In genomic region chr3:69214566-69214965, GRCm38 (mm10) we compare ENCODE assay signal across 22 mouse cellular contexts. TPM values are rescaled to one million over a fixed set of nuclear protein-coding genes. Genes with fewer than 3 reads are reported as not detected.
"Had no signal": no experiment of that assay in that cellular context is flagged by ENCODE, and none has a peak within 500 bp of the region (broad histone marks: within the 10 kb centered on the region; RNA-seq: fewer than 3 reads in every experiment).

No protein-coding gene starts in this region.

- DNase-seq: lung, adult 18-20 months; lung, embryonic 14.5 days; lung, postnatal 10 days; lung, postnatal 4 days; retina, postnatal 1 day; right cerebral cortex, adult 18-20 months; right cerebral cortex, postnatal 25 days; right cerebral cortex, postnatal 4 days; spleen, adult 18-20 months; thymus, adult 2 months; thymus, postnatal 25 days had no signal

- H3K4me1 ChIP-seq: midbrain, embryonic 10.5 days; midbrain, embryonic 13.5 days; midbrain, embryonic 15.5 days; neural tube, embryonic 13.5 days; neural tube, embryonic 15.5 days had no signal

- H3K4me3 ChIP-seq: midbrain, embryonic 10.5 days; midbrain, embryonic 13.5 days; midbrain, embryonic 15.5 days; myocyte; neural tube, embryonic 13.5 days; neural tube, embryonic 15.5 days had no signal

- H3K27ac ChIP-seq: midbrain, embryonic 10.5 days; midbrain, embryonic 13.5 days; midbrain, embryonic 15.5 days; neural tube, embryonic 13.5 days; neural tube, embryonic 15.5 days had no signal

RNA-seq across cellular contexts. Expression of gene Arl14, which starts 7.7 kb away (rescaled TPM):
- total RNA-seq: megakaryocyte, adult 5-6 weeks; megakaryocyte-erythroid progenitor cell, adult 5-6 weeks had no signal
- polyA plus RNA-seq: liver, embryonic 16.5 days; midbrain, embryonic 10.5 days; midbrain, embryonic 13.5 days; midbrain, embryonic 15.5 days; myocyte; neural tube, embryonic 11.5 days; neural tube, embryonic 13.5 days; neural tube, embryonic 15.5 days; testis, adult 2 months; thymus, adult 2 months had no signal
